Comparison of ENCODE assay signal across 24 mouse cellular contexts in genomic region chr1:82747714-82748452, GRCm38 (mm10). TPM values are rescaled to one million over a fixed set of nuclear protein-coding genes. Genes with fewer than 3 reads are reported as not detected.
"Had no signal": no experiment of that assay in that cellular context is flagged by ENCODE, and none has a peak within 500 bp of the region (broad histone marks: within the 10 kb centered on the region; RNA-seq: fewer than 3 reads in every experiment).

No protein-coding gene starts in this region.

- H3K27me3 ChIP-seq: kidney, embryonic 15.5 days; lung, embryonic 15.5 days; midbrain, embryonic 12.5 days; midbrain, embryonic 15.5 days; neural tube, embryonic 12.5 days; neural tube, embryonic 15.5 days; stomach, embryonic 15.5 days had no signal

- H3K4me2 ChIP-seq: kidney, embryonic 15.5 days; lung, embryonic 15.5 days; midbrain, embryonic 12.5 days; midbrain, embryonic 15.5 days; neural tube, embryonic 12.5 days; neural tube, embryonic 15.5 days; stomach, embryonic 15.5 days had no signal

- H3K27ac ChIP-seq: kidney, embryonic 15.5 days; lung, embryonic 15.5 days; midbrain, embryonic 12.5 days; midbrain, embryonic 15.5 days; neural tube, embryonic 12.5 days; neural tube, embryonic 15.5 days; stomach, embryonic 15.5 days had no signal

- H3K9ac ChIP-seq: kidney, embryonic 15.5 days; lung, embryonic 15.5 days; midbrain, embryonic 12.5 days; midbrain, embryonic 15.5 days; neural tube, embryonic 12.5 days; neural tube, embryonic 15.5 days; stomach, embryonic 15.5 days had no signal

- H3K9me3 ChIP-seq: kidney, embryonic 15.5 days; lung, embryonic 15.5 days; midbrain, embryonic 12.5 days; midbrain, embryonic 15.5 days; neural tube, embryonic 12.5 days; neural tube, embryonic 15.5 days; stomach, embryonic 15.5 days had no signal

- H3K4me3 ChIP-seq: kidney, embryonic 15.5 days; lung, embryonic 15.5 days; midbrain, embryonic 12.5 days; midbrain, embryonic 15.5 days; neural tube, embryonic 12.5 days; neural tube, embryonic 15.5 days; stomach, embryonic 15.5 days had no signal

- ATAC-seq: midbrain, embryonic 15.5 days had no signal

- H3K4me1 ChIP-seq: lung, embryonic 15.5 days; midbrain, embryonic 12.5 days; midbrain, embryonic 15.5 days; neural tube, embryonic 12.5 days; neural tube, embryonic 15.5 days; stomach, embryonic 15.5 days had no signal

- DNase-seq: kidney, adult 11 months; kidney, adult 8-10 months; kidney, postnatal 10 days; kidney, postnatal 36 days; lung, adult 18-20 months; lung, postnatal 10 days; lung, postnatal 36 days; right cerebral cortex, adult 18-20 months; right cerebral cortex, postnatal 25 days; spleen, adult 18-20 months; thymus, postnatal 36 days had no signal

RNA-seq across cellular contexts. Expression of gene Tm4sf20, which starts 20.4 kb away (rescaled TPM):
- total RNA-seq: layer of hippocampus, postnatal 14 days; left cerebral cortex, postnatal 25 days had no signal
- polyA plus RNA-seq: limb, embryonic 11.5 days; limb, embryonic 14.5 days; neural tube, embryonic 15.5 days had no signal

RNA-seq across cellular contexts. Expression of gene Gm47791, which starts 23.2 kb away (rescaled TPM):
- total RNA-seq: layer of hippocampus, postnatal 14 days; left cerebral cortex, postnatal 25 days had no signal
- polyA plus RNA-seq: intestine, embryonic 14.5 days; kidney, embryonic 15.5 days; limb, embryonic 11.5 days; limb, embryonic 14.5 days; lung, embryonic 15.5 days; midbrain, embryonic 12.5 days; midbrain, embryonic 15.5 days; neural tube, embryonic 12.5 days; neural tube, embryonic 15.5 days; stomach, embryonic 15.5 days; urinary bladder, adult 2 months had no signal
